Mouse (Mus musculus): ENCODE results near the gene 2410015M20Rik. TPM values are rescaled to one million over a fixed set of nuclear protein-coding genes. Genes with fewer than 3 reads are reported as not detected.

Gene 2410015M20Rik
- polyA plus RNA-seq, 2 experiments from 2014 or later: 272 to 317 TPM

- no peak for ATAC-seq
These were observed 39.3 kb downstream of the 2410015M20Rik start for GRCm38 (mm10) chr17:56570287-56570686.

GRCm38 (mm10) chr17:56567370-56567769, 42.2 kb downstream of the 2410015M20Rik start:
- ATAC-seq: no peak

- no peak for ATAC-seq
These were observed 42.7 kb downstream of the 2410015M20Rik start for GRCm38 (mm10) chr17:56566918-56567317.

- ATAC-seq: no peak
These were observed 43.3 kb downstream of the 2410015M20Rik start for GRCm38 (mm10) chr17:56566293-56566692.

- no peak for ATAC-seq
These were observed 47.7 kb downstream of the 2410015M20Rik start for GRCm38 (mm10) chr17:56561866-56562265.

- no peak for ATAC-seq
These were observed 49.4 kb downstream of the 2410015M20Rik start for GRCm38 (mm10) chr17:56560131-56560530.

- ATAC-seq: no peak
These were observed 50.2 kb downstream of the 2410015M20Rik start for GRCm38 (mm10) chr17:56559386-56559785.

GRCm38 (mm10) chr17:56558448-56558847, 51.1 kb downstream of the 2410015M20Rik start:
- ATAC-seq: peak; percentile 65

Other genes with a start within 250 kb of the 2410015M20Rik start
- gene Ptprs, start 133.3 kb downstream of the 2410015M20Rik start, polyA plus RNA-seq (2017; shearing (Covaris generic)): 1 to 10 TPM; 6.5 to 8.6 TPM
- gene Znrf4, start 97.3 kb downstream of the 2410015M20Rik start, polyA plus RNA-seq (2017; shearing (Covaris generic)): not detected
- 1 to 10 TPM; 1.4 to 2.4 TPM for gene Gm20219, start 55.4 kb downstream of the 2410015M20Rik start, polyA plus RNA-seq (2017; shearing (Covaris generic))
- gene Safb2, start 25.2 kb downstream of the 2410015M20Rik start, polyA plus RNA-seq (2017; shearing (Covaris generic)): 10 to 100 TPM; 39.6 to 40.2 TPM
- gene Safb, start 24.9 kb downstream of the 2410015M20Rik start, polyA plus RNA-seq (2017; shearing (Covaris generic)): 10 to 100 TPM; 34.0 to 45.4 TPM
- gene Rpl36, start 3.6 kb upstream of the 2410015M20Rik start, polyA plus RNA-seq (2017; shearing (Covaris generic)): 1,000 to 10,000 TPM; 4,432 to 4,869 TPM
- 1 to 10 TPM; 7.0 to 8.0 TPM for gene Lonp1, start 17.1 kb upstream of the 2410015M20Rik start, polyA plus RNA-seq (2017; shearing (Covaris generic))
- 1 to 10 TPM in 1 of 2 experiments, under 1 TPM in 1; 0.87 to 1.0 TPM for gene Catsperd, start 18.4 kb upstream of the 2410015M20Rik start, polyA plus RNA-seq (2017; shearing (Covaris generic))
- gene Ranbp3, start 63.5 kb upstream of the 2410015M20Rik start, polyA plus RNA-seq (2017; shearing (Covaris generic)): 10 to 100 TPM; 40.5 to 56.7 TPM
- gene Ndufa11, start 108.0 kb upstream of the 2410015M20Rik start, polyA plus RNA-seq (2017; shearing (Covaris generic)): 100 to 1,000 TPM; 272 to 279 TPM
- 1 to 10 TPM; 6.0 TPM for gene Vmac, start 108.3 kb upstream of the 2410015M20Rik start, polyA plus RNA-seq (2017; shearing (Covaris generic))
- gene Nrtn, start 147.8 kb upstream of the 2410015M20Rik start, polyA plus RNA-seq (2017; shearing (Covaris generic)): not detected
- 10 to 100 TPM; 24.3 to 32.7 TPM for gene Dus3l, start 155.0 kb upstream of the 2410015M20Rik start, polyA plus RNA-seq (2017; shearing (Covaris generic))
- gene Prr22, start 160.5 kb upstream of the 2410015M20Rik start, polyA plus RNA-seq (2017; shearing (Covaris generic)): under 1 TPM; 0.33 to 0.74 TPM
- 1 to 10 TPM; 1.4 to 1.9 TPM for gene Rfx2, start 221.2 kb upstream of the 2410015M20Rik start, polyA plus RNA-seq (2017; shearing (Covaris generic))

Data from activated CD4-positive, CD25-positive, alpha-beta regulatory T cell, adult 4 months (primary cell).